In the genomic region with DNA sequence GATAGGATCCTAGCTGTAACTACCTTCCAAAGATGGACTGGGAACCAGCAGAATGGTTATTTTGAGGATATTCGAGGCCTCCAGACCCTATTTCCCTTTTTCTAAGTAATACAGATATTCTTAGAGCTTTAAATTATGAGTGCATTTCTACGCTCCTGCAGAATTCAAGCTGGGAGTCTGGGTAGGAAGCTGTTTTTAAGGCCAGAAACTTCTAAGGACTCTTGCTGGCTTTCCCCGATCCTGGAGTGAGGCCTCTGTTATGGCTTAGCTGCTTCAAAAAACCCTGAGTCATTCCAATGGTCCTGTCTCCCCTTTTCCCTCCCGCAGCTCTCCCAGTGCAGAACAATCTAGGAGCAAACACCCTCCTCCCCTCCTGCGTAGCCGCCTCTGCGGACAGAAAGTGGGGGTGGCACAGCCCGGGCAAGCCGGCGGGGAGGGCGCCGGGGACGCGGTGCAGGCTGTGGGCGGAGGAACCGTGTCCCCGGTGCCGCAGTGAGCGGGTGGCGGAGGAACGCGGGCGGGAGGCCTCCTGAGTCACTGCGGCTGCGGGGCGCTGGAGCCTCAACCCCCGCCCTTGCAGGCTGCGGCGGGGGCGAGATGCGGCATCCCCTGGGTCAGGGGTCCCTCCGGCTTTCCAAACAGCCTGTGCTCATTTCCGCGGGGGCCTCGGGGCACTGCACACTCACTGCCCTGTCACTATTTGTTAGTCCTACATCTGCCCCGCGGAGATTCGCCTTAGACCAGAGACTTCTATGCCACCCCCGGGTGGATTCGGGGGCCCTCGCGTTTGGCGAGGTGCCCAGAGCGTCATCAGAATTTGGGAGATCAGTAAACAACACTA, we compare ENCODE assay signal across 8 mouse cellular contexts. TPM values are rescaled to one million over a fixed set of nuclear protein-coding genes. Genes with fewer than 3 reads are reported as not detected.
DNase-seq lines count a peak whose midpoint lies in the region; ATAC-seq and TF ChIP-seq lines count a peak whose summit lies in the region.

No protein-coding gene starts in this region.

- H3K9ac ChIP-seq in embryonic facial prominence, embryonic 13.5 days: peak overlapping the region; percentile 82
- H3K9ac ChIP-seq in limb, embryonic 14.5 days (ENCODE audit: low read depth, low read length, severe bottlenecking): peak overlapping the region; percentile 75
- peak overlapping the region; percentile 82 for H3K9ac ChIP-seq in midbrain, postnatal 0 days (replicated peaks; ENCODE audit: low read length, poor library complexity, severe bottlenecking)
- H3K9ac ChIP-seq in stomach, postnatal 0 days (ENCODE audit: low read length): peak overlapping the region; percentile 74

- no peaks in the 10 kb centered on the region for H3K4me1 ChIP-seq in erythroblast, embryonic 14.5 days (ENCODE audit: control insufficient read depth)
- H3K4me1 ChIP-seq in embryonic facial prominence, embryonic 13.5 days: peaks cover 20% of the 10 kb centered on the region
- peaks cover 8% of the 10 kb centered on the region; the same call in 1 of the 2 replicates for H3K4me1 ChIP-seq in limb, embryonic 14.5 days (ENCODE audit: control insufficient read depth, insufficient read depth, low read length)
- H3K4me1 ChIP-seq in midbrain, postnatal 0 days (ENCODE audit: insufficient read depth, low read length): peaks cover 7% of the 10 kb centered on the region; the same call in 1 of the 2 replicates
- H3K4me1 ChIP-seq in stomach, postnatal 0 days (replicated peaks; ENCODE audit: control insufficient read depth, insufficient read depth): peaks cover 5% of the 10 kb centered on the region; the same call in 1 of the 2 replicates

- WGBS in embryonic facial prominence, embryonic 13.5 days: 2% methylated on average over 44 of the region's 44 CpGs
- WGBS in limb, embryonic 14.5 days: 3% methylated on average over 43 of the region's 44 CpGs
- WGBS in midbrain, postnatal 0 days: 2% methylated on average over 43 of the region's 44 CpGs
- WGBS in stomach, postnatal 0 days: 4% methylated on average over 40 of the region's 44 CpGs

- no peak for TF ChIP-seq POLR2A in limb, embryonic 14.5 days (IDR thresholded peaks at IDR 0.05; ENCODE audit: borderline replicate concordance, extremely low read depth, insufficient read depth, insufficient read length)

- no peak for ATAC-seq in erythroblast, adult 5-6 weeks (replicated peaks; ENCODE audit: low FRiP score, poor library complexity, severe bottlenecking)
- peak; percentile 69 for ATAC-seq in embryonic facial prominence, embryonic 13.5 days (ENCODE audit: insufficient number of reproducible peaks, insufficient read depth, low FRiP score, low TSS enrichment, low read depth)
- peak; percentile 73 for ATAC-seq in limb, embryonic 14.5 days (ENCODE audit: low FRiP score, low read depth)
- ATAC-seq in midbrain, postnatal 0 days (ENCODE audit: low FRiP score): peak; percentile 83
- peak; percentile 93 for ATAC-seq in stomach, postnatal 0 days (ENCODE audit: low FRiP score, low TSS enrichment)

- H3K4me3 ChIP-seq in erythroblast, embryonic 14.5 days (replicated peaks): peak overlapping the region; percentile 38
- peak overlapping the region; percentile 57 for H3K4me3 ChIP-seq in embryonic facial prominence, embryonic 13.5 days
- H3K4me3 ChIP-seq in limb, embryonic 14.5 days (replicated peaks; ENCODE audit: low read length): peak overlapping the region; percentile 56
- H3K4me3 ChIP-seq in midbrain, postnatal 0 days (ENCODE audit: low read depth, low read length): peak overlapping the region; percentile 60
- H3K4me3 ChIP-seq in stomach, postnatal 0 days (ENCODE audit: low read depth, low read length): peak overlapping the region; percentile 54

- no peak for TF ChIP-seq CTCF in midbrain, postnatal 0 days (IDR thresholded peaks at IDR 0.05)
- no peak for TF ChIP-seq CTCF in stomach, postnatal 0 days (IDR thresholded peaks at IDR 0.05; ENCODE audit: low read depth)

- no peak for TF ChIP-seq EP300 in stomach, postnatal 0 days (optimal IDR thresholded peaks at IDR 0.05)

- H3K4me2 ChIP-seq in embryonic facial prominence, embryonic 13.5 days: peak overlapping the region; percentile 89
- H3K4me2 ChIP-seq in limb, embryonic 14.5 days (replicated peaks; ENCODE audit: low read depth, low read length, severe bottlenecking): peak overlapping the region; percentile 97
- H3K4me2 ChIP-seq in midbrain, postnatal 0 days (ENCODE audit: low read depth, low read length, poor library complexity, severe bottlenecking): peak overlapping the region; percentile 87
- peak overlapping the region; percentile 93 for H3K4me2 ChIP-seq in stomach, postnatal 0 days (replicated peaks; ENCODE audit: low read depth)

- peak overlapping the region; percentile 95 for H3K27ac ChIP-seq in embryonic facial prominence, embryonic 13.5 days
- peak overlapping the region; percentile 84 for H3K27ac ChIP-seq in limb, embryonic 14.5 days (replicated peaks; ENCODE audit: low read depth, low read length)
- H3K27ac ChIP-seq in midbrain, postnatal 0 days (ENCODE audit: low read depth, low read length): peak overlapping the region; percentile 65
- H3K27ac ChIP-seq in stomach, postnatal 0 days (replicated peaks): peak overlapping the region; percentile 93

- DNase-seq in heart, adult 9 months (ENCODE audit: low spot score in 2 of 2): peak; percentile 81 to 85
- peak; percentile 59 for DNase-seq in kidney, adult 9 months
- DNase-seq in limb, embryonic 14.5 days (ENCODE audit: low spot score): peak; percentile 50
- peak; percentile 72 for DNase-seq in midbrain, postnatal 0 days (ENCODE audit: low spot score)
- DNase-seq in stomach, postnatal 0 days (ENCODE audit: low spot score): peak; percentile 87

- H3K36me3 ChIP-seq in erythroblast, embryonic 14.5 days (ENCODE audit: control insufficient read depth): no peaks in the 10 kb centered on the region
- no peaks in the 10 kb centered on the region for H3K36me3 ChIP-seq in embryonic facial prominence, embryonic 13.5 days
- no peaks in the 10 kb centered on the region for H3K36me3 ChIP-seq in limb, embryonic 14.5 days (ENCODE audit: control insufficient read depth, insufficient read depth, low read length)
- no peaks in the 10 kb centered on the region for H3K36me3 ChIP-seq in midbrain, postnatal 0 days (ENCODE audit: insufficient read depth, low read length)
- H3K36me3 ChIP-seq in stomach, postnatal 0 days (ENCODE audit: control insufficient read depth, insufficient read depth, low read length): no peaks in the 10 kb centered on the region

- H3K9me3 ChIP-seq in erythroblast, embryonic 14.5 days (ENCODE audit: control insufficient read depth, low read length): peaks cover 4% of the 10 kb centered on the region
- no peaks in the 10 kb centered on the region for H3K9me3 ChIP-seq in embryonic facial prominence, embryonic 13.5 days
- no peaks in the 10 kb centered on the region for H3K9me3 ChIP-seq in limb, embryonic 14.5 days (ENCODE audit: control insufficient read depth, low read length)
- no peaks in the 10 kb centered on the region for H3K9me3 ChIP-seq in midbrain, postnatal 0 days (ENCODE audit: low read length)
- H3K9me3 ChIP-seq in stomach, postnatal 0 days (ENCODE audit: control insufficient read depth, low read length): no peaks in the 10 kb centered on the region

- H3K27me3 ChIP-seq in erythroblast, embryonic 14.5 days (ENCODE audit: control insufficient read depth): peaks cover 26% of the 10 kb centered on the region
- no peaks in the 10 kb centered on the region for H3K27me3 ChIP-seq in embryonic facial prominence, embryonic 13.5 days
- no peaks in the 10 kb centered on the region for H3K27me3 ChIP-seq in limb, embryonic 14.5 days (ENCODE audit: control insufficient read depth, insufficient read depth, low read length)
- no peaks in the 10 kb centered on the region for H3K27me3 ChIP-seq in midbrain, postnatal 0 days (ENCODE audit: insufficient read depth, low read length)
- H3K27me3 ChIP-seq in stomach, postnatal 0 days (ENCODE audit: control insufficient read depth, insufficient read depth, low read length): no peaks in the 10 kb centered on the region

RNA-seq across cellular contexts. Expression of a gene that starts 34.7 kb away (rescaled TPM):
- polyA plus RNA-seq in erythroblast, embryonic 14.5 days (2012): 0.01 TPM in 1 of 2 replicates, not detected in the other
- total RNA-seq in erythroblast, adult 5-6 weeks (2015; ENCODE audit: low replicate concordance): not detected in 2 replicates
- not detected in 2 replicates for total RNA-seq in erythroblast, adult 5-6 weeks (2017; ENCODE audit: low replicate concordance)
- 4.4 and 6.4 TPM in 2 replicates for polyA plus RNA-seq in embryonic facial prominence, embryonic 13.5 days (2015; fragmentation: Nextera tagmentation; extraction: Ambion mirVana)
- polyA plus RNA-seq in limb, embryonic 14.5 days (2012; rRNA removed): 1.4 and 1.9 TPM in 2 replicates
- 0.22 and 0.64 TPM in 2 replicates for polyA plus RNA-seq in limb, embryonic 14.5 days (2014; fragmentation: Nextera tagmentation; extraction: Ambion mirVana)
- total RNA-seq in midbrain, postnatal 0 days (2014; rRNA removed): 209 and 253 TPM in 2 replicates
- polyA plus RNA-seq in midbrain, postnatal 0 days (2015; fragmentation: Nextera tagmentation; extraction: Ambion mirVana): 293 and 327 TPM in 2 replicates
- 8.5 and 10.8 TPM in 2 replicates for polyA plus RNA-seq in stomach, postnatal 0 days (2015; fragmentation: Nextera tagmentation; extraction: Ambion mirVana)

Comparison
In these comparisons a context has a peak if more than half of its experiments do, and no peak if none do; other contexts are left out.
1. RNA of a gene that starts 34.7 kb away (polyA plus RNA-seq): 293 to 327 TPM in midbrain, postnatal 0 days; 8.5 to 10.8 TPM in stomach, postnatal 0 days, 4.4 to 6.4 TPM in embryonic facial prominence, embryonic 13.5 days, 0.22 to 1.9 TPM in limb, embryonic 14.5 days and 0.01 TPM in erythroblast, embryonic 14.5 days; every median in the first group is over 10 times any median in the second.
2. Peak in every context shown above with its lines, with median percentiles within 50 percentile points of each other: H3K4me3 ChIP-seq, H3K27ac ChIP-seq, H3K4me2 ChIP-seq, H3K9ac ChIP-seq and DNase-seq.